In genomic region chr12:24681286-24682023, GRCm38 (mm10) we compare ENCODE assay signal across 8 mouse cellular contexts. TPM values are rescaled to one million over a fixed set of nuclear protein-coding genes. Genes with fewer than 3 reads are reported as not detected.
DNase-seq lines count a peak whose midpoint lies in the region; ATAC-seq and TF ChIP-seq lines count a peak whose summit lies in the region.

Cys1 (minus strand) TSS chr12:24681813.

- peaks cover 4% of the 10 kb centered on the region; the same call in 1 of the 2 replicates for H3K79me2 ChIP-seq in liver, adult 2 months (ENCODE audit: control insufficient read depth, insufficient read depth, low read length)

- no peaks in the 10 kb centered on the region for H3K9me3 ChIP-seq in intestine, embryonic 15.5 days
- no peaks in the 10 kb centered on the region for H3K9me3 ChIP-seq in liver, embryonic 13.5 days (replicated peaks)

- peaks cover 22% of the 10 kb centered on the region for H3K4me1 ChIP-seq in liver, adult 2 months (ENCODE audit: control insufficient read depth, insufficient read depth, low read length)
- H3K4me1 ChIP-seq in intestine, embryonic 15.5 days (replicated peaks) = peaks cover 26% of the 10 kb centered on the region
- peaks cover 29% of the 10 kb centered on the region for H3K4me1 ChIP-seq in liver, embryonic 13.5 days (replicated peaks)

- intact Hi-C loops in gastrocnemius, postnatal 14 days (cut with DNase I; ENCODE audit: low total_unique reads) = loop anchor here (10.0 kb wide), 1 partner anchor 207 kb away; no protein-coding TSS in a partner anchor

- peak within 1 kb of the TSS; percentile 78 for H3K4me3 ChIP-seq in liver, adult 2 months (ENCODE audit: insufficient read depth, low read depth, low read length)
- H3K4me3 ChIP-seq in intestine, embryonic 15.5 days (replicated peaks) = peak within 1 kb of the TSS; percentile 58
- H3K4me3 ChIP-seq in liver, embryonic 13.5 days (replicated peaks) = peak within 1 kb of the TSS; percentile 55

- DNase-seq in liver, adult 2 months (ENCODE audit: extremely low read depth, low read depth, low spot score) = peak; percentile 74
- DNase-seq in liver (no peak), adipocyte (ENCODE audit: low spot score) (no peak)
- peak; percentile 35 for DNase-seq in gastrocnemius, postnatal 14 days
- no peak for DNase-seq in liver, embryonic 13.5 days
- peak; percentile 32 for DNase-seq in neural tube, embryonic 10.5 days (ENCODE audit: extremely low spot score, low spot score)
- no peak for DNase-seq in cerebellum, adult 11 months

- no peaks in the 10 kb centered on the region for H3K36me3 ChIP-seq in liver, adult 2 months (ENCODE audit: control insufficient read depth, insufficient read depth, low read length)
- no peaks in the 10 kb centered on the region for H3K36me3 ChIP-seq in intestine, embryonic 15.5 days
- no peaks in the 10 kb centered on the region for H3K36me3 ChIP-seq in liver, embryonic 13.5 days

- H3K9ac ChIP-seq in liver, adult 2 months (ENCODE audit: low read depth, low read length) = peak within 1 kb of the TSS; percentile 95
- H3K9ac ChIP-seq in intestine, embryonic 15.5 days = peak within 1 kb of the TSS; percentile 71
- H3K9ac ChIP-seq in liver, embryonic 13.5 days = peak within 1 kb of the TSS; percentile 47

- peak within 1 kb of the TSS; percentile 96 for H3K4me2 ChIP-seq in intestine, embryonic 15.5 days (replicated peaks)
- peak within 1 kb of the TSS; percentile 64 for H3K4me2 ChIP-seq in liver, embryonic 13.5 days

- no peaks in the 10 kb centered on the region for H3K27me3 ChIP-seq in liver, adult 2 months (ENCODE audit: control insufficient read depth, insufficient read depth, low read length)
- H3K27me3 ChIP-seq in intestine, embryonic 15.5 days (replicated peaks) = peaks cover 3% of the 10 kb centered on the region; the same call in 1 of the 2 replicates
- peaks cover 76% of the 10 kb centered on the region for H3K27me3 ChIP-seq in liver, embryonic 13.5 days

- peak; percentile 28; the same call in 1 of the 2 replicates for TF ChIP-seq POLR2A in liver, adult 2 months (IDR thresholded peaks at IDR 0.05; ENCODE audit: extremely low read depth, insufficient read depth, low read length)

- peak; percentile 65 for ATAC-seq in intestine, embryonic 15.5 days
- peak; percentile 51 for ATAC-seq in liver, embryonic 13.5 days (ENCODE audit: low read depth)

- WGBS in liver, adult 2 months = 8% methylated on average over 20 of the region's 20 CpGs
- WGBS in intestine, embryonic 15.5 days = 7% methylated on average over 20 of the region's 20 CpGs
- WGBS in liver, embryonic 13.5 days (ENCODE audit: insufficient replicate concordance) = 4% methylated on average over 20 of the region's 20 CpGs

- peak within 1 kb of the TSS; percentile 88 for H3K27ac ChIP-seq in liver, adult 2 months (replicated peaks; ENCODE audit: insufficient read depth, low read depth, low read length)
- peak within 1 kb of the TSS; percentile 59 for H3K27ac ChIP-seq in intestine, embryonic 15.5 days
- H3K27ac ChIP-seq in liver, embryonic 13.5 days = no peak within 1 kb of the TSS

- no peak for TF ChIP-seq CTCF in liver, adult 2 months (IDR thresholded peaks at IDR 0.05; ENCODE audit: low read depth, low read length)

RNA-seq across cellular contexts. Expression of gene Cys1, which starts in this region (rescaled TPM):
- total RNA-seq in liver, adult 2 months (2014; rRNA removed) = 2.8 and 3.1 TPM in 2 replicates
- polyA plus RNA-seq in liver, adult 2 months (2012; rRNA removed) = 4.3 and 5.3 TPM in 2 replicates
- total RNA-seq in gastrocnemius, postnatal 14 days (2021) = 1 to 10 TPM; 6.8 to 7.5 TPM
- 2.1 and 2.3 TPM in 2 replicates for polyA plus RNA-seq in intestine, embryonic 15.5 days (2015; fragmentation: Nextera tagmentation; extraction: Ambion mirVana)
- 0.38 and 0.50 TPM in 2 replicates for polyA plus RNA-seq in liver, embryonic 13.5 days (2015; fragmentation: Nextera tagmentation; extraction: Ambion mirVana)

Comparison
In these comparisons a context has a peak if more than half of its experiments do, and no peak if none do; other contexts are left out.
1. DNase-seq: peak in liver, adult 2 months (single experiment), gastrocnemius, postnatal 14 days (single experiment) and neural tube, embryonic 10.5 days (single experiment); none in liver (single experiment), liver, embryonic 13.5 days (single experiment), adipocyte (single experiment) and cerebellum, adult 11 months (single experiment).
2. Peak in ATAC-seq, H3K4me3 ChIP-seq, H3K9ac ChIP-seq and H3K4me2 ChIP-seq in liver, embryonic 13.5 days; RNA of the gene not detected or under 1 TPM.
3. Peak in every context shown above with its lines, with median percentiles within 50 percentile points of each other: H3K4me3 ChIP-seq and H3K9ac ChIP-seq.